Mouse (Mus musculus) layer of hippocampus, adult 8-10 months (tissue): ENCODE measurements around the gene Rfc2. TPM values are rescaled to one million over a fixed set of nuclear protein-coding genes. Genes with fewer than 3 reads are reported as not detected.
"Not testable (repeated sequence)": the region's sequence is repeated elsewhere in the genome, so short reads cannot be mapped to it uniquely, and the experiment has no call there.

Experiments
- DNase-seq, 2 experiments: peaks; one replicate each; pipeline ENCODE4 v3.0.0; 2022; ENCODE audit warnings: low spot score in 2 of 2
- microRNA-seq, 2 experiments: library from miRNA; unstranded; fragments of <30 nt; microRNA quantifications; one replicate each; pipeline ENCODE4 v1.2.0; 2022
- total RNA-seq, 4 experiments: library from RNA; stranded (reverse); gene quantifications; 2 replicates each; pipeline ENCODE4 v1.2.4; 2022

Gene Rfc2
- total RNA-seq, 4 experiments from 2014 or later = 50.2 to 60.7 (median 55.7) TPM

DNA sequence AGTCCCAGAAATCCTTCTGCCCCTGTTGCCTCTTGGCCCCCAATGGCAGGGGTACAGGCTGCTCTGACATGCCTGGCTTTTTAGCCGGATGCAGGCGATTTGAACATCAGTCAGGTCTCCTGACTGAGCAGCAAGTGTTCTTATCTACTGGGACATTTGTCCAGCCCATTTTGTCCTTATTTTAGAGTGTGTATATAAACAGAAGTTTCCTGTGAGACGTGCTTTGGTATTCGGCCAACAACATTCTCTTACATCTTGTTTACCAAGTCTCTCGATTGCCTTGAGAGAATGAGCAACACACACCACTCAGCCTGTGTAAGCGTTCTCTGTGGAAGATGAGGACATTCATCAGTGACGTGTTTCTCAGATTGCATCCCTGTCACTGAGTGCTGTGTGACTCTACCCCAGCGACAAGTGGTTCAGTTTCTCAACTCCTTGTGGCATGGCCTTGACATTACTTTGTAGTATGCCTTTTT lies 63.5 kb downstream of the Rfc2 start:
- DNase-seq = no peak

DNA sequence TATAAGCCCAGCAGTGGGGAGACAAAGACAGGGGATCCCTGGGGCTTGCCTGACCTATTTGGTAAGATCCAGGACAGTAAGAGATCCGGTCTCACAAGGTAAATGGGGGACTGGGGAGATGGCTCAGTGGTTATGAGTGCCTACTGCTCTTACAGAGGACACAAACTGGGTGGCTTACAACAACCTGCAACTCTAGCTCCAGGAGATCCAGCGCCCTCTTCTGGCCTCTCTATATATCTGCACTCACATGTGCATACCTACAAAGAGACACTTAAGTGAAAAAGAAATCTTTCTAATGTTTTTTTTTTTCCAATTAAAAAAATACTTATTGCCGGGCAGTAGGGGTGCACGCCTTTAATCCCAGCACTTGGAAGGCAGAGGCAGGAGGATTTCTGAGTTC lies 65.3 kb downstream of the Rfc2 start:
- no peak for DNase-seq

DNA sequence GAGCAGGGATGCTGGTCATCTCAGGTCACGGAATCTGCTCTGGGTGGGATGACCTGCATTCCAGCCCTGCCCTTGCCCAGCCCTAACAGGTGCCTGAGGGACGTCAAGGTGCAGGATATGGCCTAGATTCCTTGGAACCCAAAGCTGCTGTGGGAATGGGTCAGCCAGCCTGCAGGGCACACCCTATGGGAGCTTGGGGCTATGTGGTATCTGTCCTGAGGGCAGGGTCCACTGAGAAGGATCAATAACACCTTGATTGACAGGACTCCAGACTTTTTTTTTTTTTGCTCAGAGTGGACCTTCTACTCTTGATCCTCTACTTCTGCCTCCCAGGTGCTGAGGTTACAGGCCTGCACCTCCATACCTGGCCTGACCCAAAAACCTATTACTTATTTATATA lies 66.2 kb downstream of the Rfc2 start:
- DNase-seq = no peak

DNA sequence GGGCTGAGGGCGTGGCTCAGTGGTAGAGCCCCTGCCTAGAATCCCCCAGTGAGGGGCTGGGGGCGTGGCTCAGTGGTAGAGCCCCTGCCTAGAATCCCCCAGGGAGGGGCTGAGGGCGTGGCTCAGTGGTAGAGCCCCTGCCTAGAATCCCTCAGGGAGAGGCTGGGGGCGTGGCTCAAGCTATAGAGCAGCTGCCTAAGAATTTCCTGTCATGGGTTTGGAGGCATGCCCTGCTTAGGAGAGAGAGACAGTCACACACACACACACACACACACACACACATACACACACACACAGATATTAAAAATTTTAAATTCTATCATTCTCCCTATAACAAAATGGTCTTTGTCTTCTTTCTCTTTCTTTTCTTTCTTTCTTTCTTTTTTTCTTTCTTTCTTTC lies 67.8 kb downstream of the Rfc2 start:
- not testable (repeated sequence) for DNase-seq

DNA sequence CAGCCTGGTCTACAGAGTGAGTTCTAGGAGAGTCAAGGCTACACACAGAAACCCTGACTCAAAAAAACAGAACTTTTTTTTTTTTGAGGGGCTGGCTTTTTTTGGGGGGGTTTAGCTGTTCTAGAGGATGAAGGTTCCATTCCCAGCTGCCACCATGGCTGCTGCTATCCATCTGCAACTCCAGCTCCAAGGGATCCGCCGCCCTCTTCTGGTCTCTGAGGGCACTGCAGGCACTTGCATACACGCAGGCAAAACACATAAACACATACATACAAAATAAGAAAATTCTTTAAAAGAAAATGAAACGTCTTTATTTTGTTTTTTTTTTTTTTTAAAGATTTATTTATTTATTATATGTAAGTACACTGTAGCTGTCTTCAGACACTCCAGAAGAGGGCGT lies 69.8 kb downstream of the Rfc2 start:
- peak in 1 of 2 experiments; percentile 19 for DNase-seq

Small RNAs within 50 kb of the gene (microRNA-seq; reads per million reads assigned to microRNA genes)
- 0 to 1.0 reads per million in 2 experiments for gene Mir7228

Other genes starting within 250 kb of the Rfc2 start
- 10 to 100 TPM; 26.8 to 35.0 (median 32.8) TPM for gene Gtf2ird1, start 124.7 kb upstream of the Rfc2 start, total RNA-seq
- 100 to 1,000 TPM in 2 of 4 experiments, 10 to 100 TPM in 2; 92.3 to 109 (median 102) TPM for gene Clip2, start 28.9 kb upstream of the Rfc2 start, total RNA-seq
- gene Syna, start 21.2 kb upstream of the Rfc2 start, total RNA-seq = 1 to 10 TPM; 3.3 to 4.4 (median 3.7) TPM
- gene Lat2, start 33.7 kb downstream of the Rfc2 start, total RNA-seq = 10 to 100 TPM in 2 of 4 experiments, 1 to 10 TPM in 2; 3.2 to 20.7 (median 11.6) TPM
- 100 to 1,000 TPM; 278 to 306 (median 300) TPM for gene Eif4h, start 58.1 kb downstream of the Rfc2 start, total RNA-seq
- 10 to 100 TPM; 43.7 to 45.3 (median 44.5) TPM for gene Limk1, start 107.2 kb downstream of the Rfc2 start, total RNA-seq
- 10 to 100 TPM; 10.1 to 14.5 (median 13.5) TPM for gene Eln, start 166.0 kb downstream of the Rfc2 start, total RNA-seq